Mouse (Mus musculus) right cerebral cortex, postnatal 14 days (tissue): ENCODE measurements around the gene Rbfox2.
"Not testable (repeated sequence)": the region's sequence is repeated elsewhere in the genome, so short reads cannot be mapped to it uniquely, and the experiment has no call there.

ENCODE experiments used
- DNase-seq: peaks from one replicate; pipeline ENCODE4 v3.0.0; 2022

Gene Rbfox2

GRCm38 (mm10) chr15:77306547-77307261 is at the start of gene Rbfox2:
Gene Rbfox2 (minus strand): TSS chr15:77307004.
- DNase-seq: peak; percentile 86

- DNase-seq: peak; percentile 51
Observed at GRCm38 (mm10) chr15:77356248-77356810, 49.5 kb upstream of the Rbfox2 start.

GRCm38 (mm10) chr15:77354848-77355551 is 48.2 kb upstream of the Rbfox2 start:
- DNase-seq: no peak

- DNase-seq: no peak
Observed at GRCm38 (mm10) chr15:77354496-77354847, 47.7 kb upstream of the Rbfox2 start.

GRCm38 (mm10) chr15:77353764-77354163 is 47.0 kb upstream of the Rbfox2 start:
- no peak for DNase-seq

- DNase-seq: no peak
Observed at GRCm38 (mm10) chr15:77352863-77353262, 46.1 kb upstream of the Rbfox2 start.

- no peak for DNase-seq
Observed at GRCm38 (mm10) chr15:77350117-77350516, 43.3 kb upstream of the Rbfox2 start.

GRCm38 (mm10) chr15:77348146-77348545 is 41.3 kb upstream of the Rbfox2 start:
- DNase-seq: no peak

GRCm38 (mm10) chr15:77344127-77345125 is 37.6 kb upstream of the Rbfox2 start:
- no peak for DNase-seq

- peak; percentile 71 for DNase-seq
Observed at GRCm38 (mm10) chr15:77343527-77344091, 36.8 kb upstream of the Rbfox2 start.

- DNase-seq: no peak
Observed at GRCm38 (mm10) chr15:77342962-77343526, 36.2 kb upstream of the Rbfox2 start.

GRCm38 (mm10) chr15:77342005-77342404 is 35.2 kb upstream of the Rbfox2 start:
- DNase-seq: no peak

- no peak for DNase-seq
Observed at GRCm38 (mm10) chr15:77340581-77340980, 33.8 kb upstream of the Rbfox2 start.

GRCm38 (mm10) chr15:77338924-77339429 is 32.2 kb upstream of the Rbfox2 start:
- no peak for DNase-seq

- no peak for DNase-seq
Observed at GRCm38 (mm10) chr15:77338451-77338850, 31.6 kb upstream of the Rbfox2 start.

- no peak for DNase-seq
Observed at GRCm38 (mm10) chr15:77337926-77338325, 31.1 kb upstream of the Rbfox2 start.

GRCm38 (mm10) chr15:77336968-77337341 is 30.2 kb upstream of the Rbfox2 start:
- no peak for DNase-seq

GRCm38 (mm10) chr15:77336287-77336967 is 29.6 kb upstream of the Rbfox2 start:
- DNase-seq: peak; percentile 85

- not testable (repeated sequence) for DNase-seq
Observed at GRCm38 (mm10) chr15:77335185-77335584, 28.4 kb upstream of the Rbfox2 start.

GRCm38 (mm10) chr15:77332272-77332991 is 25.6 kb upstream of the Rbfox2 start:
- DNase-seq: peak; percentile 71

GRCm38 (mm10) chr15:77331444-77331843 is 24.6 kb upstream of the Rbfox2 start:
- no peak for DNase-seq
